Mouse (Mus musculus) spleen, adult 18-20 months (tissue): ENCODE data around the gene Krtap3-2.
"Not testable (repeated sequence)": the region's sequence is repeated elsewhere in the genome, so short reads cannot be mapped to it uniquely, and the experiment has no call there.

Source experiments
- DNase-seq, 2 experiments: peaks; one replicate each; pipeline ENCODE4 v3.0.0; 2022; ENCODE audit warnings: mixed read lengths in 2 of 2

Gene Krtap3-2

DNA sequence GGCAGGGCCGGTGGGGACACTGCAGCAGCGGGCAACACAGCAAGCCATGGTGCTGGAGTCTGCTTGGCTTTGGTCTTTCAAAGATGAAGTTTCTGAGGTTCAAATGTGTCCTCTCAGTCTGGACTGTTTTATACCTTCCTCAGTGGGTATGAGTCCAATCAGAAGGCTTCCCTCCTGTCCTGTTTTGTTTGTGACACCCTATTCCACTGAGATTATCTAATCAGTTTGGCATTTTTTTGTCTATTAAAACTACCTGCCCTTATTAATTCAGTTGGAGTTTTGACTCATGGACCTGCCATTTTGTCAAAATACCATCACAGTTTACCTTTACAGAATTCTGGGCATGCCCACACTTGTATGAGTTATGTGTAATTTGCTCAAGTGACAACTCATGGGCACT is at the start of gene Krtap3-2:
Gene Krtap3-2 (minus strand): TSS at position 101 of the 400 bp plus-strand sequence.
- no peak for DNase-seq

DNA sequence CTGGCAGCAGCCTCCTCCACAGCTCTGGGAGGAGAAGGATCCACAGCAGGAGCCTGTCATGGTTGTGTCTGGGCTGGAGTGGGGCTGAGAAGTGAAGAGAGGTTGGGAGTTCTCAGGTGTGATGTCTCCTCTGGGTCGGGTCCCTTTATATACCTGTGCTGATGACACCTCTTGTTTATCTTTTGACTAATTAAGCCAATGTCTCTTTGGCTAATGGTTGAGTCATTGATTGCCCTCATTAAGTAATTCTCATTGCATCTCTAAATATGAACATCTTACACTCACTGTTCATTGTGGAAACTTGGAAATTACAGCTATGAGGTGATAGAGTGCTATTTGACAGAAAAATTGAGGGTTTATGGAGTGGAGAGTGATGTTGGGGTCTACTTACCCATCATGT is 46.6 kb upstream of the Krtap3-2 start, which contains the start of gene Gm11938:
Gene Gm11938 (minus strand): TSS at position 101 of the 400 bp plus-strand sequence.
- DNase-seq, result not testable (repeated sequence)

GRCm38 (mm10) chr11:99597742-99598141 is 41.1 kb upstream of the Krtap3-2 start, which contains the start of gene Krtap9-3:
TSS of gene Krtap9-3 (minus strand) at chr11:99598105.
- not testable (repeated sequence) for DNase-seq

DNA sequence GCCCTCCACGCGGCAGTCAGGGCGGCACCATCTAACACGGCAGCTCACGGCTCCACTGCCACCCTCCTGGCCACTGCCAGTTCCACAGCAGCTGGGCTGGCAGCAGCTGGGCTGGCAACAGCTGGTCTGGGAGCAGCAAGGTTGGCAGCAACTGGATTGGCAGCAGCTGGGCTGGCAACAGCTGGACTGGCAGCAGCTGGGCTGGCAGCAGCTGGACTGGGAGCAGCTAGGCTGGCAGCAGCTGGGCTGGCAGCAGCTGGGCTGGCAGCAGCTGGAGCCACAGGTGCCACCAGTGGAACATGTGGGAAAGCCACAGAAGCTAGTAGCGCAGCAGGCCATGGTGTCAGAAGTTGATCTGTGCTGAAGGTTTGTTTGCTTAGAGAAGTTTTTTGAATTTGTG is 34.3 kb upstream of the Krtap3-2 start, which contains the start of gene Krtap1-3:
Gene Krtap1-3 (minus strand): TSS at position 359 of the 400 bp plus-strand sequence.
- DNase-seq, result no peak

DNA sequence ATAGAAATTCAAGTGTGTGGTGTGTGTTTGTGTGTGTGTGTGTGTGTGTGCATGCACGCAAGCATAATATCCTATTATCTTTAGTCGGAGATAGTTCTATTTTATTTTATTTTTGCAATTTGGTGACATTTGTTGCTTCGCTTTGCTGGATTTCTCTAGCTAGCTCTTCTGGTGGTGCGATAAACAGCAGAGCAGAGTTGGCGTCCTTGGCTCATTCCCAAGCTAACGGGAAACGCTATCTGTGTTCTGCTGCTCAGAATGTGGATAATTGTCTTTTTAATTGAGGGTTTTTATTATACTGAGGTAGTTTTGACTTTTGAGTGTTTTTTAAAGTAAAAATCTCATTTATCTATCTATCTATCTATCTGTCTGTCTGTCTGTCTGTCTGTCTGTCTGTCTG is 28.4 kb upstream of the Krtap3-2 start:
- DNase-seq, result no peak

DNA sequence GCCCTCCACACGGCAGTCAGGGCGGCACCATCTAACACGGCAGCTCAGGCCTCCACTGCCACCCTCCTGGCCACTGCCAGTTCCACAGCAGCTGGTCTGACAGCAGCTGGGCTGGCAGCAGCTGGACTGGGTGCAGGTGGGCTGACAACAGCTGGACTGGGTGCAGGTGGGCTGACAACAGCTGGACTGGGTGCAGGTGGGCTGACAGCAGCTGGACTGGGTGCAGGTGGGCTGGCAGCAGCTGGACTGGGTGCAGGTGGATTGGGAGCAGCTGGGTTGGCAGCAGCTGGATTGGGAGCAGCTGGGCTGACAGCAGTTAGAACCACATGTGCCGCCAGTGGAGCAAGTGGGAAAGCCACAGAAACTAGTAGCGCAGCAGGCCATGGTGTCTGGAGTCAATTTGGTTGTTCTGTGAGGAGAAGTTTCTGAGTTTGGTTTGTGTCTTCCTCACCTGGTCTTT is 26.6 kb upstream of the Krtap3-2 start, which contains the start of gene Krtap1-4:
Gene Krtap1-4 (minus strand): TSS at position 410 of the 460 bp plus-strand sequence.
- DNase-seq, result no peak

- no peak for DNase-seq
Measured at GRCm38 (mm10) chr11:99581564-99581963, 24.9 kb upstream of the Krtap3-2 start.

- no peak for DNase-seq
Measured at GRCm38 (mm10) chr11:99581051-99581450, 24.4 kb upstream of the Krtap3-2 start.

- no peak for DNase-seq
Measured at GRCm38 (mm10) chr11:99580636-99581035, 24.0 kb upstream of the Krtap3-2 start, which contains the start of gene Krtap1-5. TSS of gene Krtap1-5 (minus strand) at chr11:99581016.

GRCm38 (mm10) chr11:99574106-99574505 is 17.5 kb upstream of the Krtap3-2 start:
- peak; percentile 14 to 51 for DNase-seq

DNA sequence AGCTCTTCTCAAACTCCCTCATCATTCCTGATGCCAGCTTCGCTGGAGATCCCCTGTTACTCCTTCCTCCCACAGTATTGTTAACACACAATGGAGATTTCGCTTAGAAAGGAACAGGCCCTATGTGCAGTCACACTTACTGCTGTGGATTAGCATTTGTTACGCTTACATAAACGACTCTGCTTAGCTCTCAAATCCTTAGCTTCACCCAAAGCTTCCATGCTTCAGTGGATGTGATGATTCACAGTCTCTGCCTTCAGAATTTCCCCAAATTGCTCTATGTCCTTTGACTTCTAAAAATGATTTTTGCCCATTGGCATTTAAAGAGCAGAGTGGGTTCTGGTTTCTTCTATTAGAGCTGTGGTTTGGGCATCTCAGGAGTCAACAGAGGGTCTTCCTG is 16.5 kb upstream of the Krtap3-2 start:
- no peak for DNase-seq

GRCm38 (mm10) chr11:99566530-99566929 is 9.9 kb upstream of the Krtap3-2 start, which contains the start of gene Krtap3-1:
TSS of gene Krtap3-1 (minus strand) at chr11:99566630.
- no peak for DNase-seq

DNA sequence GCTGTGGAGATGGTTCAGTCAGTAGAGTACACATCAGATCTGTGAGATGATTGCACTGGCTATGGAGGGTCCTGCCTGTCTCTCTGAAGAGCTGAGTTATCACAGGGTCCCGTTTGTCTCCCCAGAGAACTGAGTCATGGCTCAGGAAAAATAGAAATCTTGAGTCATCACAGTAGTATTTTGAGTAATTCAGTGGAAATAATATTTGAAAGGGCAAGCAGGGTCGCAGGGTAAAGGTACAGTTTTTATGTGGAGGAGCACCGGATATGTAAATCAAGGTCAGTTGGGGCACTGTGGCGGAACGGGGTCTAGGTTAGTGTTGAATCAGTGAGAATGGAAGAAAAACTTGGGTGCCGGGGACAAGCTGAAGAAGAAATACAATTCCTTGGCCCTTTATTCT is 5.9 kb upstream of the Krtap3-2 start:
- DNase-seq, result no peak

- no peak for DNase-seq
Measured at GRCm38 (mm10) chr11:99559366-99559765, 2.7 kb upstream of the Krtap3-2 start, which contains the start of gene Gm11939. TSS of gene Gm11939 (minus strand) at chr11:99559466.

DNA sequence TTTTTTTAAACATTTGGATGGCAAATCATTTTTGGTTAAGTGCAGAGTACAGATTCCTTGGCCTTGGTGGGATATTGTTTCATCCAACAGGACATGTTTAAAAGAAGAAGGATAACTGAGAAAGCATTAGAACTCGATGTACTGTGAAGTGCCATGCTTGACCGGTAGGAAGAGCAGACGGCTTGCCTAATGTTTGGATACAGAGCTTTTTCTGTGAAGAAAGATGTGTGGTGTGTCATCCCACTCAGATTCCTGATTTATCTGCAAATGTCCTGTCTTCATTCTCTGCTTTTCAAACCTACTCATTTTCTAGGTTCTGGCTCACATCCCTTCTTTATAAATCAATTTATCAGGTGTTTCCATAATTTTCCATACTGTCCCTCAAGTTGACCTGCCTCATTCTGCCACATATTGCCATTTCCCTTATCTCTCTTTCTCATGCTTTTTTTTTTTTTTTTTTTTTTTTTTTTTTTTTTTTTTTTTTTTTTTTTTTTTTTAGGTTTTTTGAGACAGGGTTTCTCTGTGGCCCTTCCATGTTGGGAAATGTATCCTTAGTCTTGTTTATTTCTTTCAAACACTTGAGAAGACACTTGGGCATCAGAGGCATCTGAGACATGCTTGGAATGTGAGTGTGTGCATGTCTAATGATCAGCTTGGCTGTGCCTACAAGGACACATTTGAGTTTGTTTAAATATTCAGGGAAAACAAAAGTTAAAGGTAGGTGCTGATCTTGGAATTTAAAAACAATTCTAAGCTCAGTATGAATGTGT is 1.5 kb upstream of the Krtap3-2 start:
- no peak for DNase-seq

DNA sequence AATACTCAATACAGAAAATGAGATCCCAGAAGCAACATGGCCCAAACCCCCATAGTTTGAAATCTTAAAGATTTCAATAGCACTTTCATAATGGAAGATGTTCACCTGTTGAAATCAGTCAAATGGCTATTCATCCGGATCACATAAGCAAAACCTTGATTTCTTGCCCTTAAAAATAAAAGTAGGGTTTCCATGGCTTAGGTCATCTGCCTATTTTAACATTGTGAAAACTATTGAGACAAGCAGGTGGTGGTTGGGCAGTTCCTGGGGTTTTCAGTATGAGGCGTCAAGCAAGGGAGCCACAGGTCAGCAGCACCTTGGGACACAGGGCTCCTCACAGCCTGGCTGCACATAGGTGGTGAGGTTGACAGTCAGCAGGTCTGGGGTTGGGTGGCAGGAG is 458 bp downstream of the Krtap3-2 start:
- DNase-seq, result no peak

DNA sequence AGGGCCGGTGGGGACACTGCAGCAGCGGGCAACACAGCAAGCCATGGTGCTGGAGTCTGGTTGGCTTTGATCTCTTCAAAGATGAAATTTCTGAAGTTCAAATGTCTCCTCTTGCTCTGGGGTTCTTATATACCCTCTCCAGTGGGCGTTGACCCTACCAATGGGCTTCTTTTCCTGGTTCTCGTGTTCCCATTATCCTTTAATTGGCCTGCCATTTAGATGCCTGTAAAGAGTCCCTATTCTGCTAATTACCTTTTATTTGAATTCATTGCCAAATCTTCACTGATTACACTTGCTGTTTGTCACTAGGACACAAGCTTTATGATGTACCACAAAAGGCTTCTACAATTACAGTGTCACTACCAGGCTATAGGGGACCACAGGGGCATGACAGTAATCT is 5.9 kb downstream of the Krtap3-2 start, which contains the start of gene Krtap3-3:
Gene Krtap3-3 (minus strand): TSS at position 101 of the 400 bp plus-strand sequence.
- DNase-seq, result no peak

- DNase-seq, result no peak
Measured at GRCm38 (mm10) chr11:99547892-99548291, 8.8 kb downstream of the Krtap3-2 start.

GRCm38 (mm10) chr11:99539721-99540120 is 16.9 kb downstream of the Krtap3-2 start:
- peak in 1 of 2 experiments; percentile 1 for DNase-seq

GRCm38 (mm10) chr11:99521288-99521860 is 35.3 kb downstream of the Krtap3-2 start, which contains the start of gene Krt39:
TSS of gene Krt39 (minus strand) at chr11:99521338.
- DNase-seq, result no peak

GRCm38 (mm10) chr11:99514098-99514497 is 42.6 kb downstream of the Krtap3-2 start:
- no peak for DNase-seq
